Mouse (Mus musculus): Measurements from ENCODE around the gene Ccdc117. TPM values are rescaled to one million over a fixed set of nuclear protein-coding genes. Genes with fewer than 3 reads are reported as not detected.

The Ccdc117 gene
- polyA plus RNA-seq, 1 experiment = 6.7 TPM

GRCm38 (mm10) chr11:5509215-5510098 is 32.5 kb downstream of the Ccdc117 start:
- Histone ChIP-seq H3K4me3 (ENCODE audit: insufficient read depth, low read depth, low read length) (no peak overlapping the region), H3K27ac (replicated peaks; ENCODE audit: low read depth, low read length) (peak overlapping the region; percentile 39), H3K4me1 (ENCODE audit: control insufficient read depth, insufficient read depth, insufficient read length, low read length) (peaks cover 3% of the 10 kb centered on the region; the same call in 1 of the 2 replicates)

DNA sequence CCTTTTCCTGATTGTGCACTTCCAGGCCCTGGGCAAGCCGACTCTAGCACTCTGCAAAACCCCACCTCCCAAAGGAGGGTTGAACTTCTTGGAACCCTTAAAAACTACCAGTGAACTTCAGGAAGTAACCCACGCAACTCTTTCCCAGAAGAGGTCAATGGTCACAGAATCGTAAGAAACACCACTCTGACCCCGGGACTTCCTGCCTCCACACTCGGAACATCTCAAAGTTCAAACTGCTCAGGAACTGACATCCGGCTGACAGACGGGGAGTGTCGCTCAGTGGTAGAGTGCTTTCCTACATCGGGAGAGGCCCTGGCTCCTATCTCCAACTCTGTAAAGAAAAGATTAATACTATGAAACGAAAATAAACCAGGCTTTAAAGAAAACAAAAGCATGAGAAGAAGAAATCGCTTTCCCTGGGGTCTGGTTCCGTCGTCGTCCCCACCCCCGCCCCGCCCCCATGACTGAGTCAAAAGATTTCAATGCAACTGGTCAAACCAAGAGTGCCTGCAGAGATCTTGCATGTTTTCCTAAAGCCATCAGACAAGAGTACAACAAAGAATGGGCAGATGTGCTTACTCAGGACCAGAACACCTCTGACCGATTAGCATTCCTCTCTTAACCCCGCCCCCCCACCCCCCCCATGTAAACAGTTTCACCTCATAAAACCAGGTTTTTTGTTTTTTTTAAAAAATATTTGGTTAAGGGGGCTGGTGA is 36.0 kb downstream of the Ccdc117 start:
- H3K4me1 ChIP-seq (ENCODE audit: control insufficient read depth, insufficient read depth, insufficient read length, low read length) = peaks cover 4% of the 10 kb centered on the region
- H3K27ac ChIP-seq (replicated peaks; ENCODE audit: low read depth, low read length) = peak overlapping the region; percentile 68
- peak overlapping the region; percentile 47 for H3K4me3 ChIP-seq (ENCODE audit: insufficient read depth, low read depth, low read length)

DNA sequence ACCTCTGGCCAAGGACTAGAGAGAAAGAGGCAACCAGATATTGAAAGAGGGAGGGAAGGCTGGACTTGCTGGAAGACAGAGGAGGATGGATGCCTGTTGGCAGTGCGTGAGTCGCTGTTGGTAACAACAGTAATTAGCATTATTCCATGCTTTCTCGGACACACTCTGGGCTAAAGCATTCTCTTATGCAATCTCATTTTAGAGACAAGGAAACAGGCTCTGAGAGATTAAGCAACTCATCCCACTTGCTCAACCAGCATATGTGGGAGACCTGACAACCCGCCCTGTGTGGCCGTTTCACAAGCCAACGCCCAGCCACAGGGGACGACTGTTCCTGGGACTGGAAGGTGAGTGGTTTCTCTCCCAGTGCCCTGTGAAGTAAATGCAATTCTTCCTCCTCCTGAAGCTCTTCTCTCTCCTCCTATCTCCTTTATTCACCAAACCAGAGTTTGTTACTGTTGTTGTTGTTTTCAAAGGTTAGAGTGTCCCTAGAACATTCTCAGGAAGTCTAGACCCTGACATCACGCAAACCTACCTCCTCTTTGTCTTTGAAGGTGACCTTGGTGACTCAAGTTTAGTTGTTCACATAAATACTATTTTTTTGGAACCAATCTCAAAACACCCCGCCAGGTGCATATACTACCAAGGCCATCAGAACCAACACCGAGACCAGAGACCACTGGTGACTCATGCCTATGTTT is 39.5 kb downstream of the Ccdc117 start:
- Histone ChIP-seq H3K4me3 (ENCODE audit: insufficient read depth, low read depth, low read length) (no peak overlapping the region), H3K27ac (replicated peaks; ENCODE audit: low read depth, low read length) (peak overlapping the region; percentile 17; the same call in 1 of the 2 replicates), H3K4me1 (ENCODE audit: control insufficient read depth, insufficient read depth, insufficient read length, low read length) (peaks cover 4% of the 10 kb centered on the region; the same call in 1 of the 2 replicates)

DNA sequence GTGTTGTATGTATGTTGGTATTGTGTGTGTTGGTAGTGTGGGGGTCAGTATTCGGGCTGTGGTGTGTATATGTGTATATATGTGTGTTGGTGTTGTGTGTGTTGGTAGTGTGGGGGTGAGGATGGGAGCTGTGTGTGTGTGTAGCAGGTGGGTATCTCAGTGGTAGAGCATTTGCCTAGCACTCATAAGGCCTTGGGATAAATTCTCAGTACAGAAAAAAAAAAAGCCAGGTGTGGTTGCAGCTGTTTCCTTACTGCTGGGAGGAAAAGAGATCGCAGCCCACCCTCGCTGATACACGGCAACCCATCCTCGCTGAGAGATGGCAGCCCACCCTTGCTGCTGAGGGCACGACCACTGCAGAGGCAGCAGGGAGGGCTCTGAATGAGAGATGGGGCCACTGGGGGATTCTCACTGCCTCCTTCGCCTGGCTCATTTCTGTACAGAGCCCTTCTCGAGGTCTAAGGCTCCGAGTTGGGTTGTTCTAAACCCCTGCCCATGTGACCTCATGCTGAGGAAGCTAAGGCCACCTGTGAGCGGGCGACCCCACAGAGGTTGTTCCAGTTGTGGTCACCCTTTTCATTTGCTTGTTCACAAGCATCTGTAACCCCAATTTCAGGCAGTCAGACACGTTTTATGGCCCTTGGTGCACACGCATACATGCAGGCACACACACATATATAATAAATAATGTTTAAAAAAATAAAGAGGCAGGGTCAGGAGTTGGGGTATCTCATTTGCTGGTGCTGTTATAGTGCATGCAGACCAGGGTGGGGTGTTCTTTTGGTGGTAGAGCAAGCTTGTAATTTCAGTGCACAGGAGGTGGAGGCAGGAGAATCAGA is 40.9 kb downstream of the Ccdc117 start:
- Histone ChIP-seq H3K4me3 (ENCODE audit: insufficient read depth, low read depth, low read length) (no peak overlapping the region), H3K27ac (replicated peaks; ENCODE audit: low read depth, low read length) (no peak overlapping the region), H3K4me1 (ENCODE audit: control insufficient read depth, insufficient read depth, insufficient read length, low read length) (peaks cover 4% of the 10 kb centered on the region; the same call in 1 of the 2 replicates)

- H3K27ac ChIP-seq (replicated peaks; ENCODE audit: low read depth, low read length) = no peak overlapping the region
- peaks cover 4% of the 10 kb centered on the region; the same call in 1 of the 2 replicates for H3K4me1 ChIP-seq (ENCODE audit: control insufficient read depth, insufficient read depth, insufficient read length, low read length)
- H3K4me3 ChIP-seq (ENCODE audit: insufficient read depth, low read depth, low read length) = no peak overlapping the region
Observed at GRCm38 (mm10) chr11:5499961-5500644, 41.9 kb downstream of the Ccdc117 start.

GRCm38 (mm10) chr11:5498931-5499661 is 42.9 kb downstream of the Ccdc117 start:
- Histone ChIP-seq H3K27ac (replicated peaks; ENCODE audit: low read depth, low read length) (peak overlapping the region; percentile 9), H3K4me1 (ENCODE audit: control insufficient read depth, insufficient read depth, insufficient read length, low read length) (peaks cover 4% of the 10 kb centered on the region; the same call in 1 of the 2 replicates), H3K4me3 (ENCODE audit: insufficient read depth, low read depth, low read length) (no peak overlapping the region)

DNA sequence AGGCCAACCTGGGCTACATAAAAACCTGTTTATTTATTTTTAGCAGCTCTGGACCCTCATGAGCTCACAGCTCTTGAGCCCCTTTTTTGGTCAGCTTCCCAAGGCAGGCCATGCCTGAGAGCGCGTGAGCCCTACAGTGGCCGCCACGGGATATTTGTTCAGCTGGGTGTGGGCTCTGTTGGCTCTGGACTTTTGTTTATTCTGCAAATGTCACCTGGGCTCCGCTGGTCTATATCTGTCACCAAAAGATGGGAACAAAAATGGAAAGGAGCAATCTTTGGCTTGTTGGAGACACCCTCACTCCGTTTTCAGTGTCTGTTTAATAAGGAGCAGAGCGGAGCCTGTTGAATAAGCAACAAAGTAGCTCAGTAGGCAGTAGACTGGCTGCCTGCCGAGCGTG is 43.6 kb downstream of the Ccdc117 start:
- H3K27ac ChIP-seq (replicated peaks; ENCODE audit: low read depth, low read length) = peak overlapping the region; percentile 9
- no peak overlapping the region for H3K4me3 ChIP-seq (ENCODE audit: insufficient read depth, low read depth, low read length)
- peaks cover 4% of the 10 kb centered on the region; the same call in 1 of the 2 replicates for H3K4me1 ChIP-seq (ENCODE audit: control insufficient read depth, insufficient read depth, insufficient read length, low read length)

DNA sequence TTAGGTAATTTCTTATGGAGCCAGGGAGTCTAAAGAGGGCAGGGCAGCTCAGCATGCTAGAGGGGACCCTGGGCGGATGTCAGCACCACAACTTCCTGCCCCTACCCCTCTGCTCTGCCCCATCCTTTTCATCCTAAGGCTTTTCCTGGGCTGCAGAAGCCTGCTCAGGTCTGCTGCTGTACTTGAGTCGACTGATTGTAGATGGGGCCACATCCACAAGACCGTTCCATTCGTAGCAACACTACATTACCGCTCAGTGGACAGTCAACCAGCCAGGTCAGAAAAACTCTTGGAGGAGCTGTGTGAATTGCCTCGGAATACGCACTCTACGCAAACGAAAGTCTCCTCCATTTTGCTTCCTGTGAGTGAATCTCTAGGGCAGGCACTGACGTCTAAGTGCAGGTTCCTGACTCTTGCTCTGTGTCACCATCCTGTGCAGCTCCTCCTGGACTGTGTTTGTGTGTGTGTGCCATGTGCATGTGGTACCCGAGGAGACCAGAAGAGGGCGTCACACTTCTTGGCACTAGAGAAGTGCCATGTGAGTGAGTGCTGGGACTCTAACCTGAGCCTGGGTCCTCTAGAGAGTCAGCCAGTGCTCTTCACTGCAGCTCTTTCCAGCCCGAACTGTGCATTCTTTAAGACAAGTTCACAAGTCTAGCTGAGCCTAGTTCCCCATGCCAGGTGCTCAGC is 45.3 kb downstream of the Ccdc117 start:
- peaks cover 2% of the 10 kb centered on the region; the same call in 1 of the 2 replicates for H3K4me1 ChIP-seq (ENCODE audit: control insufficient read depth, insufficient read depth, insufficient read length, low read length)
- H3K4me3 ChIP-seq (ENCODE audit: insufficient read depth, low read depth, low read length) = no peak overlapping the region
- H3K27ac ChIP-seq (replicated peaks; ENCODE audit: low read depth, low read length) = no peak overlapping the region

GRCm38 (mm10) chr11:5495906-5496305 is 46.1 kb downstream of the Ccdc117 start:
- no peak overlapping the region for H3K4me3 ChIP-seq (ENCODE audit: insufficient read depth, low read depth, low read length)
- H3K4me1 ChIP-seq (ENCODE audit: control insufficient read depth, insufficient read depth, insufficient read length, low read length) = peaks cover 3% of the 10 kb centered on the region; the same call in 1 of the 2 replicates
- no peak overlapping the region for H3K27ac ChIP-seq (replicated peaks; ENCODE audit: low read depth, low read length)

DNA sequence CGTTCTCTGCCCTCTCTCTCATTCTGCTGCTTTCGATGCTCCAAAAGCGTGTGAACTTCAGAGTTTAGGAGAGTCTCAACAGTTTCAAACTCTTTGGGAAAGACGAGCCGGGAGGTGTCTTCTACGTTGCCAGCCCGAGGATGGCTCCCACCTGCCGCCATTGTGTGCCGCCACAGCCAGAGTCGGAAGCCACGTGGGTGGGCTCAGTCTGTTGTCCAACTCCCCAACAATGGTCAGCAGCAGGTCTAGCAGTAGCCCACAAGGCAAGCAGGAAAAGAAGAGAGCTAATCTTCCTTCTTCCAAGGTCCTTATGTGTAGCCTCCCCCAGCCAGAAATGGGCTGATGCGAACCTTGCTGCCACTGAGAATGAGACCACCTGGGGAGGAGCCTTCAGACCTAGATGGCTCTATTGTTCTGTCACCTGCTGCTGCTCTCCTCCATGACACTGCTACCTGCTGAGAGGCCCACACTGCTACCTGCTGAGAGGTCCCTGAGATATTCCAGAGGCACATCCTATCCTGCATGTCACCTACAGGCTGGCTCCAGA is 46.6 kb downstream of the Ccdc117 start:
- H3K4me3 ChIP-seq (ENCODE audit: insufficient read depth, low read depth, low read length) = no peak overlapping the region
- H3K27ac ChIP-seq (replicated peaks; ENCODE audit: low read depth, low read length) = no peak overlapping the region
- peaks cover 3% of the 10 kb centered on the region; the same call in 1 of the 2 replicates for H3K4me1 ChIP-seq (ENCODE audit: control insufficient read depth, insufficient read depth, insufficient read length, low read length)

GRCm38 (mm10) chr11:5493869-5494268 is 48.1 kb downstream of the Ccdc117 start:
- Histone ChIP-seq H3K4me1 (ENCODE audit: control insufficient read depth, insufficient read depth, insufficient read length, low read length) (peaks cover 3% of the 10 kb centered on the region; the same call in 1 of the 2 replicates), H3K27ac (replicated peaks; ENCODE audit: low read depth, low read length) (no peak overlapping the region), H3K4me3 (ENCODE audit: insufficient read depth, low read depth, low read length) (no peak overlapping the region)

DNA sequence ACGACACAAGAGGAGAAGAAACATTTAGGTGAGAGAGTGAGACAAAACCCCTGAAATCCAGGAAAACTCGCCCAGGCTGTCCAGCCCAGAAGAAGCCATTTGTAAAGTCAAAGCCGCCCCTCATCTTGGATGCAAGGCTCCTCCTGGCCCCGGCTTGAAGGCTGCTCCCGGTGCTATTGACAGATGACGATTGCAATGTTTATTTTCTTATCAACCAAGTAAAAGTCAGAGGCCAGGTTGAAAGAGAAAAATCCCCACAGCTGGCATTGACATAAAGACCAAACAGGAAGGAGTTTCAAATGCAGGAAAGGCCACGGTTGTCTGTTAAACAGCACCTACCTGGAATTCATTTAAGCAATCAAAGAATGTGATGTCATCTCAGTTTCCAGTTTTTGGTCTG is 50.1 kb downstream of the Ccdc117 start:
- Histone ChIP-seq H3K27ac (replicated peaks; ENCODE audit: low read depth, low read length) (no peak overlapping the region), H3K4me3 (ENCODE audit: insufficient read depth, low read depth, low read length) (no peak overlapping the region), H3K4me1 (ENCODE audit: control insufficient read depth, insufficient read depth, insufficient read length, low read length) (peaks cover 3% of the 10 kb centered on the region; the same call in 1 of the 2 replicates)
